Mouse (Mus musculus): Measurements from ENCODE around the gene Il24.

DNA sequence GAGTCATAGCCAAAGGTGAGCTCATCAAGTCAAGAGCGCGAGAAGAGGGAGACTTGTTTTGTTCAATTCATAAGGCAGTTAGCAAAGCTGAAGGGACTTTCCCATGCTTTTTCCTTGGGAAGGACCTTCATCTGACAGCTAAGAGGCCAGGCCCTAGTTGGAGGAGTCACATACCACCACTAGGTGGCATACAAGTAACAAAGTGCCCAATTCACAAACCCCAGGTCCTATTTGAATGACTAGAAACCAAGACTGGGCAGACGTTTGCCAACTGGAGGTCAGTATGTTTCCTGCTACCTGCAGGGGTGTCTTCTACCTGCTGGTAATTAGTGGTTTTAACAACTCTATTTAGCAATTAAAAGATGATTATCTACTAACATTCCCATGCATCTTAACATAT, 12.1 kb downstream of the Il24 start:
- TF ChIP-seq CTCF (IDR thresholded peaks at IDR 0.05; ENCODE audit: control insufficient read depth, insufficient read depth, insufficient replicate concordance, low read depth, low read length): no peak
- TF ChIP-seq POLR2A (IDR thresholded peaks at IDR 0.05; ENCODE audit: control insufficient read depth, low read depth, low read length): no peak
